Mouse (Mus musculus): Measurements from ENCODE around the gene Scfd2.

- no peak for TF ChIP-seq POLR2A (IDR thresholded peaks at IDR 0.05; ENCODE audit: borderline replicate concordance, control insufficient read depth, low read depth, low read length)
- no peak for TF ChIP-seq CTCF (IDR thresholded peaks at IDR 0.05; ENCODE audit: control insufficient read depth, insufficient read depth, low read length)
Measured at GRCm38 (mm10) chr5:74455510-74456269, 75.9 kb downstream of the Scfd2 start.

Measured in bone marrow, adult 2 months (tissue).